Mouse (Mus musculus): Measurements from ENCODE around the gene Pdlim7. TPM values are rescaled to one million over a fixed set of nuclear protein-coding genes. Genes with fewer than 3 reads are reported as not detected.
A peak's percentile ranks its signal among the peaks of the same experiment; 100 is the strongest.

Pdlim7 gene
- polyA plus RNA-seq, 1 experiment from 2014 or later: 169 TPM

DNA sequence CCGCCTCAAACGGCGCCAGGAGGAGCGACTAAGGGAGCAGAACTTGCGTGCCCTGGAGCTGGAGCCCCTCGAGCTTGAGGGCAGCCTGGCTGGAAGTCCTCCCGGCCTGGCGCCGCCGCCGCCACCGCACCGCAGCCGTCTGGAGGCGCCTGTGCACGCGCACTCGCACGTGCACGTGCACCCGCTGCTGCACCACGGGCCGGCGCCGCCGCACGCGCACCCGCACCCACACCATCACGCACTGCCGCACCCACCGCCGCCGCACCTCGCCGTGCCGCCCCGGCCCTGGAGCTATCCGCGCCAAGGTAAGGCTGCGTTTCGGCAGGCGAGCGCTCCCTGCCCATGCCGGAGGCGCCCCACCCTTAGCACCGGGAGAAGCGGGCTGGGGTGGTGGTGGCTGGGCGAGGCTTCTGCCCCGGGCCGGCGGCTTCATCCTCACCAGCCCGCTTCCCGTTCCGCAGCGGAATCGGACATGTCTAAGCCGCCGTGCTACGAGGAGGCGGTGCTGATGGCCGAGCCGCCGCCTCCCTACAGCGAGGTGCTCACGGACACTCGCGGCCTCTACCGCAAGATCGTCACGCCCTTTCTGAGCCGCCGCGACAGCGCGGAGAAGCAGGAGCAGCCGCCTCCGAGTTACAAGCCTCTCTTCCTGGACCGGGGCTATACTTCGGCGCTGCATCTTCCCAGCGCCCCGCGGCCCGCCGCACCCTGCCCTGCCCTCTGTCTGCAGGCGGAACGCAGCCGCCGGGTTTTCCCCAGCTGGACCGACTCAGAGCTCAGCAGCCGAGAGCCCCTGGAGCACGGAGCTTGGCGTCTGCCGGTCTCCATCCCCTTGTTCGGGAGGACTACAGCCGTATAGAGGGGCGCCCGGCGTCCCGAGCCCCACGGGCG, 41.1 kb downstream of the Pdlim7 start:
- WGBS: under 1% methylated on average over 98 of the region's 103 CpGs
- Histone ChIP-seq H3K9ac (replicated peaks; ENCODE audit: low read length) (peak overlapping the region; percentile 78), H3K36me3 (ENCODE audit: insufficient read depth, low read length) (peaks cover 34% of the 10 kb centered on the region), H3K4me3 (ENCODE audit: low read length) (peak overlapping the region; percentile 63), H3K27me3 (ENCODE audit: insufficient read depth, low read length) (no peaks in the 10 kb centered on the region), H3K4me2 (replicated peaks; ENCODE audit: low read depth, low read length) (peak overlapping the region; percentile 100), H3K4me1 (ENCODE audit: insufficient read depth, low read length) (peaks cover 25% of the 10 kb centered on the region), H3K27ac (ENCODE audit: low read length) (peak overlapping the region; percentile 44), H3K9me3 (ENCODE audit: low read length) (no peaks in the 10 kb centered on the region)
- ATAC-seq (ENCODE audit: low FRiP score, low TSS enrichment): peak; percentile 63

DNA sequence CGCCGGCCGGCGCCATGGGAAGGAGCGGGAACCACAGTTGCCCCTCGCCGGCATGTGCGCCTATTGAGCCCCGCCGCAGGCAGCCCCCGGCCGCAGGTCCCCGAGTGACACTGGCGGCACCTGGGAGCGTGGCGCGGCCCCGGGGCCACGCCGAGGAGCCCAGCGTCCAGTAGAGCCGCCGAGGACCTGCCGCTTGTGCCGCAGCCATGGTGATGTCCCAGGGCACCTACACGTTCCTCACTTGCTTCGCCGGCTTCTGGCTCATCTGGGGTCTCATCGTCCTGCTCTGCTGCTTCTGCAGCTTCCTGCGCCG, 41.7 kb downstream of the Pdlim7 start:
- peak; percentile 39; the same call in 1 of the 2 replicates for ATAC-seq (ENCODE audit: low FRiP score, low TSS enrichment)
- Histone ChIP-seq H3K9ac (replicated peaks; ENCODE audit: low read length) (peak overlapping the region; percentile 78), H3K4me3 (ENCODE audit: low read length) (peak overlapping the region; percentile 63), H3K9me3 (ENCODE audit: low read length) (no peaks in the 10 kb centered on the region), H3K4me2 (replicated peaks; ENCODE audit: low read depth, low read length) (peak overlapping the region; percentile 100), H3K36me3 (ENCODE audit: insufficient read depth, low read length) (peaks cover 28% of the 10 kb centered on the region), H3K4me1 (ENCODE audit: insufficient read depth, low read length) (peaks cover 25% of the 10 kb centered on the region), H3K27ac (ENCODE audit: low read length) (peak overlapping the region; percentile 44; the same call in 1 of the 2 replicates), H3K27me3 (ENCODE audit: insufficient read depth, low read length) (no peaks in the 10 kb centered on the region)
- under 1% methylated on average over 28 of the region's 31 CpGs for WGBS

DNA sequence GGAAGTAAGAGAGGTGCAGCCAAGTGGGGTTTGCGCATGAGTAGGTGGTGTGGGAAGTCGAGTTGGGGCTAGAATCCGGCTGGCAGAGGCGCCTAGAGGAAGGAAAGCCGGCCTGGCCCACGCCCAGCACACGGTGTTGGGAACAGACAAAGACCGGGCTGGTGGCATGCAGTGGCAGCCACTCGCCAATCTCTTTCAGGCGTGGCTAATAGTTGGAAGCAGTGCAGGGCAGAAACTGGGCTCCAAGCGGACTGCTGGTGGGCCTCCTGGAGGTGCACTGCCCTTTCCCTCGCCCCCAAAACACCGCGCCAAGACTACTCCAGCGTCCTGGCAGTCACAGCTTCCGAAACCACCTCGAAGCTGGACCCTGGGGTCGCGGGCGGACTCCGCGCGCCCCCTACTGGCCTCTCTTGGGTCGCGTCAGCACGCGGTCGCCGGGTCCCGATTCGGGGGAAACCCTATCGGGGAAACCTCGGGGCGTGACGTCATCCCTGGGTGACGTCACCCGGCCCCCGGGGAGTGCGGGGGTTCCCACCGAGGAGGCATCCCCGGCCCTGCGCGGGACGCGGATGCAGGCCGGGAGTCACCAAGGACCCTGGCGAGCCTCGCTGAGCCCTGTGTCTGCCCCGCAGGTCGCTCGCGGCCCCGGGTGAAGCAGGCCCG, 42.2 kb downstream of the Pdlim7 start:
- Histone ChIP-seq H3K4me2 (replicated peaks; ENCODE audit: low read depth, low read length) (peak overlapping the region; percentile 100), H3K36me3 (ENCODE audit: insufficient read depth, low read length) (peaks cover 23% of the 10 kb centered on the region), H3K9me3 (ENCODE audit: low read length) (no peaks in the 10 kb centered on the region), H3K4me1 (ENCODE audit: insufficient read depth, low read length) (peaks cover 25% of the 10 kb centered on the region), H3K4me3 (ENCODE audit: low read length) (peak overlapping the region; percentile 63), H3K9ac (replicated peaks; ENCODE audit: low read length) (peak overlapping the region; percentile 78), H3K27me3 (ENCODE audit: insufficient read depth, low read length) (no peaks in the 10 kb centered on the region), H3K27ac (ENCODE audit: low read length) (peak overlapping the region; percentile 44; the same call in 1 of the 2 replicates)
- ATAC-seq (ENCODE audit: low FRiP score, low TSS enrichment): peak; percentile 69
- 1% methylated on average over 53 of the region's 54 CpGs for WGBS

DNA sequence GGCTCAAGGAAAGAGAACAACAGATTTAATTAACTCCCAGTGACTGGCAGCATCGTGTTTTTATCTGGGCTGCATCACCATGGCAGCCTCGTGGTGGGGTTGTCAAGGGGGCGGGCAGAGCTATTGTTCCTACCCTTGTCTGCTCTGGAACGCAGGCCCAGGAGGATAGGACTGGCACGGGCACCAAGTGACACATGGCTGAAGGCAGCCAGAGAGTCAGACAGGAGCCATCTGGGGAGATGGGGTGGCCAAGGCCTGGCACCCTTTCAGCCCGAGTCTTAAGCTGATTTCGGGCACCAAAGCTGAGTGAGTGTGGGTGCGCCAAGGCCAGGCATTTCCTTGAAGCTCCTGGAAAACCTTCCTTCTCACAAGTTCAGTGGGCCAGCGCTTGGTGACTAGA, 43.1 kb downstream of the Pdlim7 start:
- Histone ChIP-seq H3K4me3 (ENCODE audit: low read length) (no peak overlapping the region), H3K27me3 (ENCODE audit: insufficient read depth, low read length) (no peaks in the 10 kb centered on the region), H3K9me3 (ENCODE audit: low read length) (no peaks in the 10 kb centered on the region), H3K9ac (replicated peaks; ENCODE audit: low read length) (no peak overlapping the region), H3K27ac (ENCODE audit: low read length) (no peak overlapping the region), H3K4me1 (ENCODE audit: insufficient read depth, low read length) (peaks cover 25% of the 10 kb centered on the region), H3K4me2 (replicated peaks; ENCODE audit: low read depth, low read length) (no peak overlapping the region), H3K36me3 (ENCODE audit: insufficient read depth, low read length) (peaks cover 14% of the 10 kb centered on the region; the same call in 1 of the 2 replicates)
- no peak for ATAC-seq (ENCODE audit: low FRiP score, low TSS enrichment)
- 77% methylated on average over 9 of the region's 9 CpGs for WGBS

DNA sequence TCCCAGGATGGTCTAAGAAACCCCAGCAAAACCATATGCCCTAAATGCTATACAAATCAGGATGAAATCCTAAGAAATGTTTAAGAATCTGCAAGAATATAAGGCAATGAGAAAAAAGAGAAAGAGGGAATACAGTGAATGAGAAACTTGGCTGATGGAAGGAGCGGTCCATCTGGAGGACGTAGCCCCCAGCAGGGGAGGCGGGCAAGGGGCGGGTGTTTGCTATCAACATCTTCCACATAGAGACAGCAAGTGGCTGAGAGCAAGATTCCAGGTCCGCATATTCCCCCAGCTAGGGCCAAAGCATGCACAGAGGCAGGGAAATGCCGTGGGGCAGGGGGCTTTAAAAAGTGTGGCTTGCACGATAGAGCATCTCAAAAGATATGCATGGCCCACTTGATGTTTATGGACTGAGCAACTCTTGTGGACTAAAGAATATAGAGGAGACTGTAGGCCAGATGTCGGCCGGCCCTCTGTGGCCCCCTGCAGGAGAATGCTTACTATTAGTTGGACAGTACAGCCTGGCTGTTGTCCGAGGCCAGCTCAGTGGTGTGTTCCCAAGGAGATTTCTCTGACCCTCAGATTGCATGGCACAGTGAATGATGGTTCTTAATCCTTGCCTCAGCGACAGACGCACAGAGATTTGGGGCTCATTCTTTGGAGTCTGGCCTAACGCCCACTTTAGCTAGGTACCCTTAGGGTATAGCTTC, 44.5 kb downstream of the Pdlim7 start:
- H3K27me3 ChIP-seq (ENCODE audit: insufficient read depth, low read length): no peaks in the 10 kb centered on the region
- no peak overlapping the region for H3K4me2 ChIP-seq (replicated peaks; ENCODE audit: low read depth, low read length)
- no peak overlapping the region for H3K4me3 ChIP-seq (ENCODE audit: low read length)
- ATAC-seq (ENCODE audit: low FRiP score, low TSS enrichment): no peak
- H3K27ac ChIP-seq (ENCODE audit: low read length): no peak overlapping the region
- H3K9me3 ChIP-seq (ENCODE audit: low read length): no peaks in the 10 kb centered on the region
- H3K9ac ChIP-seq (replicated peaks; ENCODE audit: low read length): no peak overlapping the region
- WGBS: 50% methylated on average over 13 of the region's 13 CpGs
- H3K36me3 ChIP-seq (ENCODE audit: insufficient read depth, low read length): peaks cover 1% of the 10 kb centered on the region; the same call in 1 of the 2 replicates
- H3K4me1 ChIP-seq (ENCODE audit: insufficient read depth, low read length): peaks cover 36% of the 10 kb centered on the region

DNA sequence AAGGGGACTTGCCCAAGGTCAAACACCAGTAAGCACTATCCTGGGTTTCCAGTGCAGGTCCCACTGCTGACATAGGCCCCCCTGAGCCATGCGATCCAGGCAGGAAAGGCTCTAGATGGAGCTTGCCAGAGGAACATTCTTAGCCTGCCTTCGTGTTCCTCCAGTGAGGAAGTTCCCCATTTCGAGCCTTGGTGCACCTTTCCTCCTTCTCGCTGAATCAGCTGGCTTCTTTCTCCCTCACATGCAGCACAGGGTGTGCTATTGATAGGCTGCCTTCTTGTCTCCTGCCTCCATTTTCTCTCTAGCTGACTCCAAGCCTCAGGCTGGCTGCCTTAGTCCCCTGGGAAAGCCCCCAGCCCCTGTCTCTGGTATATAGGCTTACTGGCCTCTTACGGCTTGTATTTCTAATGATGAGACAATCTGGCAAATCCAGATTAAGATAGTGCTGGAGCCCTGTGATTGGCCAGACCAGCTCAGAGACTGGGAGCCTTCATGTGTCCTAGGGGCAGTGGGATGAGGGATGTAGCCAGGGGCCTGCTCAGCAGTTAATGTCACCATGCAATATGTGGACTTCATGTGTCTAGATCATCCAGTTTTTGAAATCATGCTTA, 47.5 kb downstream of the Pdlim7 start:
- 80% methylated on average over 5 of the region's 5 CpGs for WGBS
- Histone ChIP-seq H3K9ac (replicated peaks; ENCODE audit: low read length) (no peak overlapping the region), H3K36me3 (ENCODE audit: insufficient read depth, low read length) (0 out of 2 replicates have a peak, but pooled peaks cover 2% of the 10 kb centered on the region), H3K9me3 (ENCODE audit: low read length) (no peaks in the 10 kb centered on the region), H3K4me1 (ENCODE audit: insufficient read depth, low read length) (peaks cover 20% of the 10 kb centered on the region), H3K27ac (ENCODE audit: low read length) (no peak overlapping the region), H3K27me3 (ENCODE audit: insufficient read depth, low read length) (no peaks in the 10 kb centered on the region), H3K4me3 (ENCODE audit: low read length) (no peak overlapping the region), H3K4me2 (replicated peaks; ENCODE audit: low read depth, low read length) (no peak overlapping the region)
- ATAC-seq (ENCODE audit: low FRiP score, low TSS enrichment): no peak

DNA sequence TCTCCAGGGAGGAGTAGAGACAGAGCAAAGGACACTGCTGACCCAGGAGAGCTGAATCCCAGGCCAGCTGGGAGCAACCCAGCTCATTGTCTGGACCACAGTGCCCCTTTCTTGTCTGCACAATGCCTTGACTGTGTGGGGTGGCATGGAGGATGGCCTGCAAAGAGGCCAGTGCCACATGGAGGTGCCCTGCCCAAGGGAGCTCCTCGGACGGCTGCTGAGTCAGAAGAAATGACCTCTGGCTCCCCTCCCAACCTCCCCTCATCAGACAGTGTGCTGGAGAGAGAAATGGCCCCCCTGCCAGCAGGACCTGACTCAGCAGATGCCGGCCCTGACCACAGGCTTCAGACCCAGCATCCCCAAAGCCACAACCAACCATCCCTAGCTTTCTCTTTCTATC, 48.3 kb downstream of the Pdlim7 start:
- 32% methylated on average over 3 of the region's 3 CpGs for WGBS
- H3K4me1 ChIP-seq (ENCODE audit: insufficient read depth, low read length): peaks cover 17% of the 10 kb centered on the region
- H3K27me3 ChIP-seq (ENCODE audit: insufficient read depth, low read length): no peaks in the 10 kb centered on the region
- H3K4me2 ChIP-seq (replicated peaks; ENCODE audit: low read depth, low read length): peak overlapping the region; percentile 98
- H3K27ac ChIP-seq (ENCODE audit: low read length): no peak overlapping the region
- H3K9me3 ChIP-seq (ENCODE audit: low read length): no peaks in the 10 kb centered on the region
- peaks cover 7% of the 10 kb centered on the region for H3K36me3 ChIP-seq (ENCODE audit: insufficient read depth, low read length)
- H3K4me3 ChIP-seq (ENCODE audit: low read length): peak overlapping the region; percentile 69; the same call in 1 of the 2 replicates
- ATAC-seq (ENCODE audit: low FRiP score, low TSS enrichment): no peak
- H3K9ac ChIP-seq (replicated peaks; ENCODE audit: low read length): peak overlapping the region; percentile 77

DNA sequence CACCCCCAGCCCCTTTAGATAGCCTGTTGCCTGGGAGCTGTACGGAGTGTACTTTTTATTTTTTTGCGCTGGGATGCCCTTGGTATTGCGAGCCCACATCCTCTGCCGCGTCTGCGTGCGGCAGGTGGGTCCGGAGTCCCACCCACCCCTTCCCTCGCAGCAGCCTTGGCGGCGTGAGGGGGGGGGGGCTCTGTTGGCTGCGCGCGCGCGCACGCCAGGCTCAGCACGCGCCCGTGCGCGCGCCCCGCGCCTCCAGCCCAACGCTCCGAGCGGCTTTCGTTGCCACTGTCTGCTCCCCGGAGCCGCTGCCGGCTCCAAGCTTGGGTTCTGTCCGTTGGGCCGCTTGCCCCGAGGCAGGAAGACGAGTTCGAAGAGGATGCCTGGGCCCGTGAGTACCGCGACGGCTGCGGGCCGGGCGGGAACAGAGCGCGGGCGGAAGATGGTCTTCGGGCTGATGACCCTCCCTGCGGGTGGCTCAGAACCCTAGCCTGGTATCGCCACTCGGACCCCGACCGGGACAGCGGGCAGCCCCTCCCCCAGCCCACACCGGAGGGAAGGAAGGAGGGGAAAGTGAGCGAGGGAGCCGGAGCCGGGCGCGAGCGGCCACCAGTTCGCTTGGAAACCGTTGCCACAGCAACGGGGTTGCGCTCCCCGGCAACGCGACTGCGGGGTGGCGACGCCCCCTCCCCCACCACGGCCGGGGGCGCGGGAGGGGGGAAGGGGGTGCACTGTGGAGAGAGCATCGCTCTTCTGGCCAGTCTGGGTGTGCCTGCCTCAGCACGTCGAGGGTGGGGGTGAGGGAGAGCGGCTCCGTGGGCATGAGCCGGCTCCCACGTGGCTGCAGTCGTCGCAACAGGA, 49.2 kb downstream of the Pdlim7 start, which contains the start of gene Prr7:
Gene Prr7, plus strand, starts transcription at position 241 of the 858 bp plus-strand sequence.
- under 1% methylated on average over 69 of the region's 84 CpGs for WGBS
- peak within 1 kb of the TSS; percentile 69 for H3K4me3 ChIP-seq (ENCODE audit: low read length)
- peak within 1 kb of the TSS; percentile 55; the same call in 1 of the 2 replicates for H3K27ac ChIP-seq (ENCODE audit: low read length)
- peak; percentile 62 for ATAC-seq (ENCODE audit: low FRiP score, low TSS enrichment)
- H3K9me3 ChIP-seq (ENCODE audit: low read length): no peaks in the 10 kb centered on the region
- H3K27me3 ChIP-seq (ENCODE audit: insufficient read depth, low read length): no peaks in the 10 kb centered on the region
- H3K36me3 ChIP-seq (ENCODE audit: insufficient read depth, low read length): peaks cover 17% of the 10 kb centered on the region
- H3K9ac ChIP-seq (replicated peaks; ENCODE audit: low read length): peak within 1 kb of the TSS; percentile 77
- peak within 1 kb of the TSS; percentile 98 for H3K4me2 ChIP-seq (replicated peaks; ENCODE audit: low read depth, low read length)
- H3K4me1 ChIP-seq (ENCODE audit: insufficient read depth, low read length): peaks cover 17% of the 10 kb centered on the region

Measured in kidney, embryonic 16.5 days (tissue).